Mouse (Mus musculus) spleen, adult 18-20 months (tissue): ENCODE data around the gene Npepps.
"Not testable (repeated sequence)": the region's sequence is repeated elsewhere in the genome, so short reads cannot be mapped to it uniquely, and the experiment has no call there.

Experiments used
- DNase-seq, 2 experiments: peaks; one replicate each; pipeline ENCODE4 v3.0.0; 2022; ENCODE audit warnings: mixed read lengths in 2 of 2

Npepps gene

GRCm38 (mm10) chr11:97292731-97293130 lies 12.3 kb upstream of the Npepps start:
- DNase-seq: no peak

GRCm38 (mm10) chr11:97289276-97290230 lies 9.1 kb upstream of the Npepps start:
- DNase-seq: no peak

GRCm38 (mm10) chr11:97287643-97288042 lies 7.2 kb upstream of the Npepps start:
- DNase-seq: no peak

- DNase-seq: no peak
Measured at GRCm38 (mm10) chr11:97286973-97287372, 6.5 kb upstream of the Npepps start.

- DNase-seq: no peak
Measured at GRCm38 (mm10) chr11:97285852-97286775, 5.7 kb upstream of the Npepps start.

GRCm38 (mm10) chr11:97284854-97285253 lies 4.4 kb upstream of the Npepps start:
- no peak for DNase-seq

- no peak for DNase-seq
Measured at GRCm38 (mm10) chr11:97282179-97282578, 1.7 kb upstream of the Npepps start.

- peak; percentile 3 to 21 for DNase-seq
Measured at GRCm38 (mm10) chr11:97279405-97280215, 828 bp downstream of the Npepps start.

- no peak for DNase-seq
Measured at GRCm38 (mm10) chr11:97279040-97279404, 1.4 kb downstream of the Npepps start.

- DNase-seq: no peak
Measured at GRCm38 (mm10) chr11:97278456-97278855, 2.0 kb downstream of the Npepps start.

GRCm38 (mm10) chr11:97277166-97277565 lies 3.3 kb downstream of the Npepps start:
- DNase-seq: no peak

GRCm38 (mm10) chr11:97276019-97276418 lies 4.4 kb downstream of the Npepps start:
- DNase-seq: no peak

GRCm38 (mm10) chr11:97275349-97275748 lies 5.1 kb downstream of the Npepps start:
- DNase-seq: no peak

- DNase-seq: not testable (repeated sequence)
Measured at GRCm38 (mm10) chr11:97274947-97275346, 5.5 kb downstream of the Npepps start.

- no peak for DNase-seq
Measured at GRCm38 (mm10) chr11:97273613-97274012, 6.8 kb downstream of the Npepps start.

- no peak for DNase-seq
Measured at GRCm38 (mm10) chr11:97272835-97273234, 7.6 kb downstream of the Npepps start.

- DNase-seq: not testable (repeated sequence)
Measured at GRCm38 (mm10) chr11:97270004-97270403, 10.4 kb downstream of the Npepps start.

- DNase-seq: not testable (repeated sequence)
Measured at GRCm38 (mm10) chr11:97266544-97266943, 13.9 kb downstream of the Npepps start.

GRCm38 (mm10) chr11:97249649-97250048 lies 30.8 kb downstream of the Npepps start:
- DNase-seq: not testable (repeated sequence)

- no peak for DNase-seq
Measured at GRCm38 (mm10) chr11:97246510-97247159, 33.8 kb downstream of the Npepps start.

GRCm38 (mm10) chr11:97241321-97241720 lies 39.1 kb downstream of the Npepps start:
- DNase-seq: no peak

- DNase-seq: no peak
Measured at GRCm38 (mm10) chr11:97237976-97238375, 42.5 kb downstream of the Npepps start.
